Mouse (Mus musculus) R1 (cell line): ENCODE measurements at regions not wholly inside any gene's neighbourhood (a gene's known extent, or its start where the extent isn't known, plus 50 kb on each side); places are given as distances from the start of the nearest gene placed in this dataset.

Experiments
- DNase-seq: peaks from one replicate; pipeline ENCODE4 v3.0.0-alpha.2; 2018; ENCODE audit warnings: low read depth, low spot score

GRCm38 (mm10) chr10:46321040-46321439 lies 743.4 kb downstream of the Hace1 start:
- no peak for DNase-seq

- DNase-seq = no peak
Observed at GRCm38 (mm10) chr10:46329052-46329451, 751.4 kb downstream of the Hace1 start.

DNA sequence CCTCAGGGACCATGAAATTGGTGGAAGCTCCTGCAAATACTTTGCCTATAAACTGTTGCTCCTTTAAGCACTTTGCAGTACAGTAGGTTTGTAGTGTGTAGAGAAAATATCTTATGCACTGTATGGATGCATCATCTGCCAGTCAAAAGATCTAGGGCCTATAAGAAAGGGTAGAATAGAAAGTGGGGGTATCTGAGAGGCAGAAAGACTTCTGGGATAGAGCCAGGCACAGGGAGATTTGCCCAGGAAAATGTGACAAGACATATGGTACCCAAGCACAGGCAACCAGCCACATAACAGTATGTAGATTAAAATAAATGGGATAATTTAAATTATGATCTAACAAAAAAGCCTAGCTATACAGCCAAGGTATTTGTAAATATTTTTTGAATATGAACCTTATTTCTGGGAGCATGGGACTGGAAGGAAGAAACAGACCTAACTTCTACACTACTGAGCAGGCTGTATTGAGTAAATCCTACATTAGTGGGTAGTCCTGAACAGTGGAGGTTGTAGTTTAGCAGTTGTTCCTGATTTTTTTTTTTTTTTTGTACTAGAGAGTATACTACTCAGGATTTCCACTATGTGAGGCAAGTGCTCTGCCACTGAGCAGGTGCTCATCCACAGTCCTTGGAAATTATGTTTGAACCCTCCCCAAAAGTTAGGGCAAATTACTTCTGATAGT lies 754.1 kb downstream of the Hace1 start:
- no peak for DNase-seq

- no peak for DNase-seq
Observed at GRCm38 (mm10) chr10:46333231-46333630, 755.6 kb downstream of the Hace1 start.

DNA sequence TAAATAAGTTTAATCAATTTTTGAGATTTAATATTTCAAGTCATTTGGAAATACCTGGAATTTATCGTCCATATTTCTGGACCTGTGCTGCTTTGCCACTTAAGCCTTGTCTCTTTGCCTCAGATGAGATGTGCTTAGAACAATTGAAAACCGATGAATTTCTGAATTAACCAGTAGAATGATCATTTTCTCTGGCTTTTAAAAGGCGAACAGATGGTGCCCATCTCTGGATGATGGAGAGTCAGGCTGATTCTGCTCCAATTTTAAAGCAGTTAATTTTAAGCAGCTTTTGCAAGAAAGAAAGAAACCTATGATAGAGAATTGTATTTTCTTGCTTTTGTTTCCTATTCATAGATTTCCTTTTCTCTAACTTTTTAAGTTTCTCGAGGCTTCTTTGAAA lies 767.7 kb downstream of the Hace1 start:
- DNase-seq = no peak

- DNase-seq = no peak
Observed at GRCm38 (mm10) chr10:46349613-46350012, 772.0 kb downstream of the Hace1 start.

DNA sequence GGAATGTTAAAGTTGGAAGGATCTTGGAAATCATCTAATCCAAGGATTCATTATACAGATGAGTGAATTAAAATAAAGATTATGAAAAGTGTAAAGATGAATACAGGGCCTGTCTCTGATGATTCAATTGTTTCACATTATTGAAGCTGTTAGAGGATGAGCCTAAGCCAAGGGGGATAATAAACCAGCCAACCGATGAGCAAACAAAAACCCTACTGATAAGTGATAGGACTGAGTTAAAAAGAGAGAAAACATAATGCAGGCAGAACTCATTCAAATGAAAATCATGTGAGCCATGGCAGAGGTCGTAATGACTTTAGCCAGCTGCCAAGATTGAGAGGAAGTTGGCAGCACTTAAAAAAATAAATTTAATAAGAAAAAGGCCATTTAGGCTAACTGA lies 772.6 kb downstream of the Hace1 start:
- DNase-seq = no peak

- DNase-seq = no peak
Observed at GRCm38 (mm10) chr10:46356775-46357174, 779.1 kb downstream of the Hace1 start.

DNA sequence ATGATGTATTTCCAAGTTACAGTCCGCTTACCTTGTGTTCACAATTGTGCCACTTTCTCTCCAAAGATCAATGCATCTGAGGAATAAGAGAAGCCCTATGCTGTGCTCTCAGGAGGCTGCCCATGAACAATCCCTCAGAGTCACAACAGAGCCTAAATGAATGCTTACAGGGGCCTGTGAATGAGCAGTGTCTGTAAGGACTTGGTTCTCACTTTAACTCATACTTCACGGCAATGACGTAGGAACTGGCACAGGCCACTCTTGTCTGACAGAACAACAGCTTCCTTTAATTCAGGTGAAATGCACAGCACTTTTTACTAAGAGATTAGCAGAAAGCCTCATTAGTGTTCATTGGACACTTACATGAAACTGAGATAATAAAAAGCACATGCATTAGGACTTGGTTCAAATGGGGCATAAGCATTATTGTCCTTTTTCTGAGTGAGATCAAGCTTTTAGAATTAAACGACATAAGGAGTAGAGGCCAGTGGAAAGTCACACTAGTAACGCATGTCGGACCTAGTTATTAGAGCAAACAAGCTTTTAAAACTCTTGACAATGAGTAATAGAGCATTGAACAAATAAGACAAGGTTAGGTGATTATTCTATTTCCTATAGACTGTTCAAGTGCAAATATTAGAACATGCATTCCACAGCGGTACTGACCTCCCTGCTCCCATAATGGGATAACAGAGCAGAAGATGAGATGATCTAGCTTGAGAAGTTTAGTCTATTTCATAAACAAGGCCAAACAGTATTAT lies 796.3 kb downstream of the Hace1 start:
- DNase-seq = no peak

DNA sequence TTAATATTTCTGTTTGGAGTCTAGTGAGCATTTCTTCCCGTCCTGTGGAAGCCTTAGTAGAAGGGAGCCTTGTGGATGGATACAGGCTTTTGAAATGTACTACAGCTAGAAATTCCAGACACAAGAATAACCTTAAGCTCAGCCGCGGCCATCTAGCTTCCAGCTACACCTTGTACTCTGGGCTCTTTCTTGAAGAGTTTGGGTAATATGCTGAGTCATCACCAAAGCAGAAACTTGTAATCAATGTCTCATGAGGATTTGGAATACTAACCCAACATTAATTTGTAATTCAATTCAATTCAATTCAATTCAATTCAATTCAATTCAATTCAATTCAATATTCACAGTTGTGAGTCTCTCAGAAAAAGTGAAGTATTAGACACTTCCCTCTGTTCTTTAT lies 797.0 kb downstream of the Hace1 start:
- no peak for DNase-seq

GRCm38 (mm10) chr10:46397089-46397488 lies 819.5 kb downstream of the Hace1 start:
- no peak for DNase-seq

DNA sequence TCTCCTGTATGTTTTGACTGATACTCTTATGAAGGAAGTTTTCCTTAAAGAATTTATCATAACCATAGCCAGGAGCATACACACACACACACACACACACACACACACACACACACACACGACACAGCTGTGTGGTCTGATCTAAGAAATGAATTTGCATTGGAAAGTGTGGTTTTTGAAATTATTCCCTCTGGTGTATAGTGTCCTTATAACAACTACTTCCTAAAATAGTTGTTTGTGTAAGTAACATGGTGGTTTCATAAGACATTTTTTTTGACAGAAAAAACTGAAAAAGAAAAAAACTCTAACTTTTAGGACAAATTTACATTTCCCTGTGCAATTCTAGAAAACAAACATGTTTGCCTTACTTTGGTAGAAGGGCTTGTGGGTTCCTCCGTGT lies 826.3 kb downstream of the Hace1 start:
- no peak for DNase-seq
